8 mouse cellular contexts compared by ENCODE assay signal in genomic region chr13:46872194-46872593, GRCm38 (mm10). TPM values are rescaled to one million over a fixed set of nuclear protein-coding genes. Genes with fewer than 3 reads are reported as not detected.
DNase-seq lines count a peak whose midpoint lies in the region; ATAC-seq and TF ChIP-seq lines count a peak whose summit lies in the region.

No protein-coding gene starts in this region.

- peak; percentile 20; the same call in 1 of the 2 replicates for TF ChIP-seq CTCF in lung, adult 2 months (IDR thresholded peaks at IDR 0.05; ENCODE audit: insufficient read depth, low read length)

- DNase-seq in adrenal gland, adult 2 months: peak; percentile 15
- no peak for DNase-seq in adrenal gland, adult 18-20 months (ENCODE audit: low spot score in 2 of 2)
- DNase-seq in lung, adult 2 months: peak; percentile 23
- DNase-seq in lung, postnatal 25 days (ENCODE audit: low spot score): no peak
- peak; percentile 54 for DNase-seq in limb, embryonic 11.5 days (ENCODE audit: low spot score)
- DNase-seq in retina, postnatal 7 days (ENCODE audit: low read depth, low spot score): peak; percentile 13
- DNase-seq in layer of hippocampus, adult 9-10 months (ENCODE audit: low spot score): no peak
- DNase-seq in urinary bladder, postnatal 36 days (ENCODE audit: low spot score in 2 of 2): no peak

- H3K27me3 ChIP-seq in limb, embryonic 11.5 days (ENCODE audit: control insufficient read depth, insufficient read depth, low read length): no peaks in the 10 kb centered on the region

- 27% methylated on average over 6 of the region's 6 CpGs for WGBS in lung, adult 2 months
- WGBS in limb, embryonic 11.5 days: 58% methylated on average over 6 of the region's 6 CpGs

- no peak overlapping the region for H3K4me3 ChIP-seq in lung, adult 2 months (replicated peaks; ENCODE audit: extremely low read depth, low read depth, low read length)
- H3K4me3 ChIP-seq in limb, embryonic 11.5 days (ENCODE audit: low read depth, low read length): no peak overlapping the region

- no peak overlapping the region for H3K9ac ChIP-seq in limb, embryonic 11.5 days (ENCODE audit: low read length)

- TF ChIP-seq POLR2A in lung, adult 2 months (IDR thresholded peaks at IDR 0.05; ENCODE audit: borderline replicate concordance, extremely low read depth, low read depth, low read length): no peak

- no peak overlapping the region for H3K4me2 ChIP-seq in limb, embryonic 11.5 days (ENCODE audit: low read depth, severe bottlenecking)

- no peaks in the 10 kb centered on the region for H3K36me3 ChIP-seq in limb, embryonic 11.5 days (ENCODE audit: control insufficient read depth, insufficient read depth, low read length)

- H3K27ac ChIP-seq in limb, embryonic 11.5 days (replicated peaks; ENCODE audit: low read depth, low read length): no peak overlapping the region

- peaks cover 30% of the 10 kb centered on the region for H3K4me1 ChIP-seq in lung, adult 2 months (ENCODE audit: control insufficient read depth, insufficient read depth, low read length)
- peaks cover 5% of the 10 kb centered on the region; the same call in 1 of the 2 replicates for H3K4me1 ChIP-seq in limb, embryonic 11.5 days (ENCODE audit: control insufficient read depth, insufficient read depth, low read length)

- H3K9me3 ChIP-seq in limb, embryonic 11.5 days (ENCODE audit: control insufficient read depth, low read length): no peaks in the 10 kb centered on the region

- no peak for ATAC-seq in limb, embryonic 11.5 days (ENCODE audit: insufficient number of reproducible peaks, low FRiP score, low TSS enrichment, low read depth)

RNA-seq across cellular contexts. Expression of gene Kif13a, which starts 57.5 kb away (rescaled TPM):
- total RNA-seq in adrenal gland, adult 2 months (2021): 10 to 100 TPM; 26.0 to 40.6 TPM
- 13.6 and 13.7 TPM in 2 replicates for polyA plus RNA-seq in adrenal gland, adult 2 months (2012; rRNA removed)
- 10 to 100 TPM; 27.1 to 30.5 TPM for total RNA-seq in adrenal gland, adult 18-20 months (2021)
- 39.9 and 52.3 TPM in 2 replicates for polyA plus RNA-seq in lung, adult 2 months (2012; rRNA removed)
- 14.2 and 16.5 TPM in 2 replicates for polyA plus RNA-seq in limb, embryonic 11.5 days (2014; fragmentation: Nextera tagmentation; extraction: Ambion mirVana)

Comparison
In these comparisons a context has a peak if more than half of its experiments do, and no peak if none do; other contexts are left out.
1. DNase-seq: peak in adrenal gland, adult 2 months (single experiment), lung, adult 2 months (single experiment), limb, embryonic 11.5 days (single experiment) and retina, postnatal 7 days (single experiment); none in adrenal gland, adult 18-20 months (0 of 2), lung, postnatal 25 days (single experiment), layer of hippocampus, adult 9-10 months (single experiment) and urinary bladder, postnatal 36 days (0 of 2).